Mouse (Mus musculus) liver, embryonic 14.5 days (tissue): Measurements from ENCODE around the gene S100a16.
A peak's percentile ranks its signal among the peaks of the same experiment; 100 is the strongest.

Experiments
- CTCF ChIP-seq: IDR thresholded peaks from 2 replicates; pipeline ENCODE4 v1.5.1; 2016; ENCODE audit warnings: antibody characterized with exemption, low read depth, control low read depth
- EP300 ChIP-seq: IDR thresholded peaks from 2 replicates; pipeline ENCODE4 v1.6.1; 2016; ENCODE audit warnings: antibody characterized with exemption, low read depth

DNA sequence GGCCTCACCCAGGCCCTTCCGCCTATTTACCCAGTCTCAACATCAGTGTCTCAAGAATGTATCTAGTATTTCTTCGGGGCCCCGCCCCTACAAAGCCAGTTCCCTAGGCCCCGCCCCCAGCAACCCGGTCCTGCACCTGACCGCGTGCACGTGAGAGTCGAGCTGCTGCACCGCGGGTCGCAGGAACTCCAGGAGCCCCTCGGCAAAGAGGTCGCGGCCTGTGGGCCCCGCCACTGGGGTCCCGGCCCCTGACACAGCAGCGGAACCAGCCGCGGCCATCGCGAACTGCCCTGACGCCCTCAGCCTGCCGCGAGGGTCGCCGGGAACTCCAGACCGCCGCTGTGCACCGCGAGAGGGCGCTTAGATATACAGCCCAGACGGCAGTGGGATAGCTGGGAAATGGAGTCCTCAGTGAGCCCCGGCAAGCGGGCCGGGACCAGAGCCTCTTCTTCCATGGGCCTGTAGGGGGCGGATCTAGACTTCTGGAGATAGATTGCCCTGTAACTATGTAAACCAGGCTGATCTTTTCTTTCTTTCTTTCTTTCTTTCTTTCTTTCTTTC is 46.3 kb upstream of the S100a16 start, which contains the start of gene Snapin:
- TF ChIP-seq EP300: no peak
- peak; percentile 91 for TF ChIP-seq CTCF
